Mouse (Mus musculus) urinary bladder, postnatal 25 days (tissue): ENCODE data around the gene Mrpl23.

Experiments used
- DNase-seq: peaks from one replicate; pipeline ENCODE4 v3.0.0; 2022; ENCODE audit warnings: low spot score

Mrpl23 gene

GRCm38 (mm10) chr7:142532671-142533058, at the start of gene Mrpl23:
Gene Mrpl23 (plus strand): TSS chr7:142532686.
- DNase-seq = no peak

DNA sequence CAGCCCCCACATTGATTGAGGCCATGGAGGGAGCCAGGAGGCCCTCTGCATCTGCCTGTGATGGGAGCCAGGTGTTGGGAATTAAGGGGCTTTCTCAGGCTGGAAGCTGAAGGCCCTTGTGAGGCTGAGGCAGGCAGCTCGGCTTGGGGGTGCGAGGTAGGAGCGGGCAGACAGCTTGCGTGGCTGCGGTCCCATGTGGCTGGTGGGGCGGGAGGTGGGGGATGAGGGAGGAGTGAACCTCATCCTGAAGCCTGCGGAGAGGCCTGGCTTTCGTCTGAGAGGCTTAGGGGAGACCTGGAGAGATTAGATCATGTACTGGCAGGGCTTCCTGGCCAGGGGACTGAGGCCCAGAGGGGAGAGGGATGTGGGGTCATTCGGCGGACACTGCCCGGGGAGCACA, 49.4 kb upstream of the Mrpl23 start:
- no peak for DNase-seq

DNA sequence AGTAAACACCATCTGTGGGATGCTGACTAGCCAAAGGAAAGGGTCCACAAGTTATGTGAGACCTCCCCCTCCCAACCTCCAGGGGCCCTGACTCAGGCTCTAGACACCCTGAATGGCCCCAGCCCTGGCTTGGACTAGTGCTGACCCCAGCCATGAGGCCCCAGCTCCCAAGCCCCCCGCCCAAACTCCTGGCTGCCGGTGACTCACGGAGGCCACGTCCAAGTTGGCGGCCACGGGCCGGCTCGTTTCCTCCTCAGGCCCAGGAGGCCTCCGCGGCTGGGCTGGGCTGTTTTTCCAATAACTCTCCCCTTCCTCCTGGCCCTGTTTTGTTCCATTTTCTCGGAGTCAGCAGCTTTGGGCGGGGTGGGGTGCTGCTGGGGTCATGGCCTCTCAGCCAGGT, 47.7 kb upstream of the Mrpl23 start:
- DNase-seq = no peak

DNA sequence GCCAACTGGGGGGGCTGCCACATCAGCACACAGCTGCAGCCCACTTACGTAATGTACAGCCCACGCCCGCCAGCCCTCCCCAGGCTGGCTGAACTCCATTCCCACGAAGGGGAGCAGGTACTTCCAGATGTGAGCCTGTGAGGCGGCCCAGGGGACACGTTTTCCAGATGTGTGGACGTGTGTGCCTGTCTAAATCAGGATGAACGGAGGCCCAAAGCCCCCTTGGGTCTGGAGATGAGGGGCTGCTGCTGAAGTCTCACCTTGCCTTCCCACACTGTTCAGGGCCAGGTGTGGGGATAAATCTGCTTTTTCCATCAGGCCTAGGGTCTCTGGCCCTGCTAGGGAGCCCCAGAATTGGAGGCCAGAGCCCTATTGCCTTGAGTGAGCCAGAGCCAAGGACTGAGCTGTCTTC, 45.7 kb upstream of the Mrpl23 start:
- peak; percentile 14 for DNase-seq

DNA sequence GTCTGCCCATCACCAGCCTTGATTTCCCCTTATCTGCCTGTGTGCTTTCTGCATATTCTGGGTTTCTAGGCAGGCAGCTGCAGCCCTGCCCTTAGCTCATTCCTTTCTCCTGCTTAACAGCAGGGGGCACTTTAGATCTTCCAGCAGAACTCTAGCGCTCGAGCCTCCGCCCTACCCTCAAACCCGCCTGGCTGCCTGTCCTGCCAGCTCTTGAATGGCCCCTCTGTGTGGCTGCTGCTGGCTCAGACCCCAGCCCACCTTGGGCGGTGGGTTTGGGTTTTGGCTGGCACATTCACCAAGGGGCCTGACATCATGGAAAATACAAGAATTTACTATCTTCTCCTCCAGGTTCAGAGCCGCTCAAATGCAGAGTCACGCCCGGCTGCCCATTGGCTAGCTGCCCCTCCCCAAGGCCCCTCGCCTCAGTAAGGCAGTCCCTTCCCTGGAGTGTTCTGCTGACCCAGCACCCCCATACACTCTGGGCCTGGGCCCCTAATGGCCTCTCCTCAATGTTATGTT, 45.1 kb upstream of the Mrpl23 start:
- peak; percentile 33 for DNase-seq

DNA sequence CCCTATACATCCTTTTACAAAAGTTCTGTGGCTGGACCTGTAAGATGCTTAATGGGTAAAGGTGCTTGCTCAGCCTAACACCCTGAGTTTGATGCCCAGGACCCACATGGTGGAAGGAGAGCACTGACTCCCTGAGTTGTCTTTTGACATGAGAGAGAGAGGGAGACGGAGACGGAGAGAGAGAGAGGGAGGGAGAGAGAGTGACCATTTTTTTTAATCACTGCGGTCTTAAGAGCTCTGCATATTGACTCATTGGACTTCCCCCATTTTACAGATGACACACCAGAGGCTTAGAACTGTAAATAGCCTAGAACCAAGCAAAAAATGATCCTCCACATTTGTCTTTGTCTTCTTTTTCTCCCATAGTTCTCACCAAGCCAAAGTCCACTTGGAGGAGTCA, 44.4 kb upstream of the Mrpl23 start:
- DNase-seq = no peak

DNA sequence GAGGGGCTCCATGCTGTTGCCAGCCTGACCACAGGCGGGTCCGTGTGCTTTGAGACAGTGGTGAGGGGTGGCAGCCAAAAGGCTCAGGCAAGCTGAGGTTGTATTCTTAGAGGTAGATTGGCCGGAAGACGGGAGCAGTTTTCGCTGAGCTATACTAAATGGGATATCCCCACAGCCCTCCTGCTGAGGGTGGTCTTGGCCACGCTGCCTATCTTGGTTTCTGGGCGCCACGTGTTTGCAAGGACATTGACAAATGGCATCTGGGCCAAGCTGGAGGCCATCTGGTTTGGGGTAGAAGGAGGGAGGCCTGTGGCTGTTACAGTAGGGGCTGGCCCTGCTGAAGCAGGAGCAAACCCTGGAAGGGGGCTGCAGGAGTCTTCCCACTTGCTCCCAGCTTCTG, 39.0 kb upstream of the Mrpl23 start:
- no peak for DNase-seq

DNA sequence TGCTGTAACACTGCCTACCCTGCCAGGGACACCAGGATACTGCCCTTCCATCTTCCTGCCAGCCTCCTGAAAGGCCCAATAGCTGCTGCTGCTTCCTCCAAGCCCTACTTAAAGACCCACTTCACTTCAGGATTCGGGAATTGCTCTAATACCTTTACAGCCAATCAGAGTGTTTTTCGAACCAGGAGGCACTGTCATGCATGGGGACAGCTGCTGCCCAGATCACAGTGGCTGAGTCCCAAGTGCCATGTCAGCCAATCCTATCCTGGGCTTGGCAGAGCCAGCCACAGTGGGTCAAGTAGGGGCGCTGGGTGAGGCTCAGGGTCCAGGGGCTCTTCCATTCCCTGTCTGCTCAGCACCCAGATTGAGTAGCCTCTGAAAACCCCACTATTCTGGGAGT, 36.3 kb upstream of the Mrpl23 start:
- DNase-seq = no peak

- DNase-seq = no peak
Observed at GRCm38 (mm10) chr7:142496800-142497199, 35.7 kb upstream of the Mrpl23 start.

GRCm38 (mm10) chr7:142497775-142498174, 34.7 kb upstream of the Mrpl23 start:
- no peak for DNase-seq

- DNase-seq = no peak
Observed at GRCm38 (mm10) chr7:142498575-142498974, 33.9 kb upstream of the Mrpl23 start, which contains the start of gene Tnnt3. Gene Tnnt3 (plus strand): TSS chr7:142498836.

DNA sequence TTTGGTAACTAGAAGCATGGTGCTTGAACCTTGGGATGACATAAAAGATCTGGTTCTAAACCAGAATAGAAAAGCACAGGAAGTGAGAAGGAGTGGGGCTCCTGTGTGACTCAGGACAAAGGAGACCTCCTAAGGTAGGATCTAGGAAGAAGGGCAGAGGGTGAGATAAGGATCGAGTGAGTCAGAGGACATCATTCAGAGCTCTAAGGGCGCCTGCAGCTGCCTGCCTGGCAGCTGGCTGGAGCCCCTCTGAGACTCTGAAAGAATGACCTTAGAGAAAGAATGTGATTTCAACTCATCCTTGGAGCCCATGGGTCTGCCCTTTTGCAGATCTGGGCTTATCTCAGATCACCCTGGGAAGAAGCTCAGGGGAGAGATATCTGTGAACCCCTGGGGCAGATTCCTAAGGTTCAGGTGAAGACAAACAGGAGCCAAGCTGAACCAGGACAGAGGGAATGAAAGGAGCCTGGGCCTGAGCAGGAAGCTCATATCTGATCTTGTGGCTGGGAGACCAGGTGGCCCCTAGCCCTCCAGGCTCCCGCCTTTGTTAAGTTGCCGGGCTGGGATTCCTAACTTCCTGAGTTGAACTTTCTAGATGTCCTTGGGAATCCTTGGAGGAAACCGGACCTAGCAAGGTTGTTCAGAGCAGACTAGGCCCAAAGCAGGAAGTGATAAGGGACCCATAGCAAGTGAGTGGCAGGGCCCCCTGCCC, 33.3 kb upstream of the Mrpl23 start:
- no peak for DNase-seq

- DNase-seq = no peak
Observed at GRCm38 (mm10) chr7:142500032-142500431, 32.5 kb upstream of the Mrpl23 start.

DNA sequence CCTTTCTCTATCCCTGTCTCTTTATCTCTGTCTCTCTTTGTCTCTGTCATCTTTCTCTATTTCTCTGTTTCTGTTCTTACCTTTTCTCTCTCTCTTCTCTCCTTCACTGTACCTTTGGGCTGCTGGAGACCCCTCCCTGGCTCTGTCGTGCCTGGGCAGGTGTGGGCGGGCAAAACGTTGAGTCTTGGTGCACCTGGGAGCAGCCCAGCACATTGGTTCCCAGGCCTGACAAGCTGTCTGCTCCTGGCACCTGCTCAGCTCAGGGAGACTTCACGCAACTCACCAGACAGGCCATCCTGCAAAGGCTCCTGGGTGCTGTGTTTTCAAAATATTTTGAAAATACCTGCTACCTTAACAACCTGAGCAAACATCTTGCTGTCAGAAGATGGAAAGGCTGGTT, 29.3 kb upstream of the Mrpl23 start:
- no peak for DNase-seq

DNA sequence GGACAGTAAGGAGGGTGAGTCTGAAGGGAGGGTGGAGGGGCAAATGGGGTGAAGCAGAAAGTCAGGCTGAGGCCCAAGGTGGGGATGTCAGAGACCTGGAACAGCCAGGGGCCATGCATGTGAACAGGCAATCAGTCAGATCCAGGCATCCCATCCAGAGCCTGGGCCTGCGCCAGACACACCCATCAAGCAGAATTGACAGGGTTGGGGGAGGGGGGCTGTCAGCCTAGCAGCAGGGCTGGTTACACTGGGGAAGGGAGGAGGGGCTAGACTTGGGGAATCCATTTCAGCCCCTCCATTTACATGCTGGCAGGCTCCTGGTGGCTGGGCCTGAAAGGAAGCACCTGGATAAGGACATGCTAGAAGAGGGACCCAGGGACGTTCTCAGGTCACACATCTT, 26.5 kb upstream of the Mrpl23 start:
- no peak for DNase-seq

DNA sequence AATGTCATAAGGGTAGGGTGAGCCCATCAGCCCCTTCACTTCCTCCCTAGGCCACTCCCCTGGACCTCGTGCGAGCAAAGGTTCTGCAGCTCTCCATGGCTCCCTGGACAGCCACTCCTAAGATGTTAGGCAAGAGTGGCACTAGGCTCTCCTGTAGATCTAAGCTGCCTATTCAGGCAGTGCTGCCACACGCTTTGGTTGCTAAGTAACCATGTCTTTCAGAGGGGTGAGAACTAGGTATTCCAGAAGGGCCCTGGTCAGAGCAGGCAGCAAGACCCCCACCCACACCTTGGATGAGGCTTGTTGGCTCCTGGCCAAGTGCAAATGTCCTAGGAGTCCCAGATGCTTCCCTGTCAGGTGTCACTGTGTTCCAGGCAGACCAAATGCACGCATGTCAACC, 26.0 kb upstream of the Mrpl23 start:
- DNase-seq = no peak

GRCm38 (mm10) chr7:142507453-142507852, 25.0 kb upstream of the Mrpl23 start:
- no peak for DNase-seq

DNA sequence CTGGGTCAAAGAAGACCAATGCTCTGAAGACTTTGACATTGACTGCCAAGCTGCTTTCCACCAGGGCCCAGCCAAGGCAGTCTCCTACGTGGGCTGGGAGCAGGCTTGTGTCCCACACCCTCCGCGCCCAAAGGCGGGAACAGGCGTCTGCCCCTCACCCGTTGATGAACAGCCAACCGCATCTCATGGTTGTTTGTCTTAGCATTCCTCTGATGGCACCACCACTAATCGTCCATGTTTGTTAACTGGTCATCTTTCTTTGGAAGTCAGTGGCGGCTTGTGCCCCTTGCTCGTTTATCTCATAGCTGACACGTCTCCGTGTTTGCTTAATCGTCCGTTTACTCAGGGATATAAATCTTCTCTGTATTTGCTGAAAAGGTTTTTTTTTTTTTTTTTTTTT, 23.0 kb upstream of the Mrpl23 start:
- DNase-seq = no peak

DNA sequence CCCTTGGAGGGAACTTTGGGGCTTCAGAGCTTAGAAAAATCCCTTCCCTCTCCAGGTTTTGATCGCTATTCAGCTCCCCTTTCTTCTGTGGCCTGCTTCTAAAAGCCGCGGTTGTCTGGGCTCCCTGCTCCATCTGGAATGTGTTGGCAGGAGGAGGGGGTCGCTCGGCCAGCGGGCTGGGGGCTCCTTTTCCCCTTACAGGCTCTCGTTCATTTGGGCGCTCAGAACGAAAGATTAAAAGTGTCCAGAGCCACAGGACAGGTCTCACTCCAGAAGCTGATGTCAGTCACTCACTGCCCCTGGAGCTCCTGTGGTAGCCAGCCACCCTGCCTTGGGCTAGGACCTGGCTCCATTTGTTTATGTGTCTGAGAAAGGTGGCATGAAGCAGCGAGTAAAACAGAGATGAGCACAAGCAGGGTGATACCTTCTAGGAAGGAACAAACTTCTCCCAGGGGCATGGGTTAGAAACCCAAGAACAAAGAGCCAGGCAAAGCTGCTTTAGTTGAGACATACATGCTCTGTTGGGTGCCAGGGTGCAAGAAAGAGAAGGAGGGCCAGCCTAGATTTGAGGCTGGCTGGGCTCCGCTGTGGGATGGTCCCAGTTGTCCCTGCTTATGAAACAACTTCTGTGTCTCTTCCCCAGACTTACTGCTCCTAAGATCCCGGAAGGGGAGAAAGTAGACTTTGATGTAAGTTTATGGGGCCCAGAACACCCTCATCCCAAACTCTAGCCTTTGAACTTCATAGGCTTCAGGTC, 22.3 kb upstream of the Mrpl23 start:
- DNase-seq = no peak

DNA sequence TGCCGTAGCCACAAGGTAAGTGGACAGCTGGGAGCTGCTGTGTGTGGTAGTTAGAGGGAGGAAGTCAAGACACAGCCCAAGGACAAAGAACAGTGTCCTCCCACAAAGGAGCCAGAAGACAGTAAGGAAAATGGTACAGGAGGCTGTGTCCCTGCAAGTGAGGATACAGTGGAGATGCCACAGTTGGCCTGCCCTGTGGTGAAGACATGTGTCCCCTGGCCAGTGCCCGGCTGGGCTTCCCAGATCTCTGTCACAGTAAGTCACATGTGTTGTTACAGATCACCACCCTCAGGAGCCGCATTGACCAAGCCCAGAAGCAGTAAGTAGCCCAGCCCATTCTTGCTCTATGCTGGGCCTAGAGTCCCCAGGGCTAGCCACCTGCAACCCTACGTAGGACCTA, 18.4 kb upstream of the Mrpl23 start:
- DNase-seq = no peak

- no peak for DNase-seq
Observed at GRCm38 (mm10) chr7:142516221-142516978, 16.1 kb upstream of the Mrpl23 start.

DNA sequence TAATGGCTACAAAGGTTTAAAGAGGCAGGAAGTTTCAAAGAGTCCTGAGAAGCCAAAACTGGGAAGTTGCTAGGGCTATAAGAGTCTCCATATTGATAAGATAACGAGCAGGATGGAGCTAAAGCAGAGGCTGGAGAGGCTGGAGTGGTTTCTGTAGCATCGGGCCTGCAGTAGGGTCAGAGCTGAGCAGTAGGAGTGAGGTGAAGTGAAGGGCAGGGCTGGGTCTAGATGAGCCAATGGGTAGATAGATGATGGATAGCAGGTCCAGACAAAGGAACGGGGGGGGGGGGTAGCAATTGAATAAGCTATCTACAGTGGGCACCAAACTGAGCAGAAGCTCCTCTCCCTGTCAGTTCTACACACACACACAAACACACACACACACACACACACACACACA, 15.0 kb upstream of the Mrpl23 start:
- no peak for DNase-seq

DNA sequence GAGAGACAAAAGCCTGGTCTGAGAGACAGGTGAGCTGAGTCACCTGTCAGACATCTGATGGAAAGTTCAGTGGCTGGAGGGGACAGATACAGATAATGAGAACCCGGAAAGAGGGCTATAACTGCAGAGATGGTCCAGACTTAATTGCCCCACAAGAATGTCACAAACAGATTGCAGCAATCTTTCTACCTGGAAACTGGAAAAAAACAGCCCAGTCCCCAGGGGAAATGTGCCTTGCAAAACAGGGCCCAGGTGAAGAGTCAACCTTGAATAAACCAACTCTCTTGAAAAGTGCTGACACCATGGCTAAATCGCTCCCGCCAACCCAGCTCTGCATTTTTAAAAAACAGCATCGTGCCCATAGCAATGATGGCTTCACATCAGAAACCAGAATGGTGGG, 12.2 kb upstream of the Mrpl23 start:
- DNase-seq = no peak
